Mouse (Mus musculus): ENCODE results near the gene Magi1.

Gene Magi1

DNA sequence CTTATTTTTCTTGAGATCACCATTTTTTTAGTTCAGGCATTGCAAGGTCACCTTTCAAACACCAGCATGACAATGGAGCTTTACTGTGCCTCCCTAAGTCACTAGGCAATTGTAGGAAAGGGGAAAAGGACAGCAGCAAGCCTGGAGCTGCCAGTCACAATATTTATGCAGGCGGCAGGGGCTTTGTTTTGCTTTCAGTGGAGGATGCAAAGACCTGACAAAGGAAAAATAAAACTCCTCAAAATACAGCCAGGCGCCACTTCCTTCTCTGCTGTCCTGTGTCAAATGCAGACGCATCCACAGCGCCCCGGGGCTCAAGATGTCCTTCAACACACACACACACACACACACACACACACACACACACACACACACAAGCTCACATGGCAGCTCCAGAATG, 77.8 kb downstream of the Magi1 start:
- no peak for DNase-seq (ENCODE audit: extremely low read depth, insufficient read length, low spot score)

DNA sequence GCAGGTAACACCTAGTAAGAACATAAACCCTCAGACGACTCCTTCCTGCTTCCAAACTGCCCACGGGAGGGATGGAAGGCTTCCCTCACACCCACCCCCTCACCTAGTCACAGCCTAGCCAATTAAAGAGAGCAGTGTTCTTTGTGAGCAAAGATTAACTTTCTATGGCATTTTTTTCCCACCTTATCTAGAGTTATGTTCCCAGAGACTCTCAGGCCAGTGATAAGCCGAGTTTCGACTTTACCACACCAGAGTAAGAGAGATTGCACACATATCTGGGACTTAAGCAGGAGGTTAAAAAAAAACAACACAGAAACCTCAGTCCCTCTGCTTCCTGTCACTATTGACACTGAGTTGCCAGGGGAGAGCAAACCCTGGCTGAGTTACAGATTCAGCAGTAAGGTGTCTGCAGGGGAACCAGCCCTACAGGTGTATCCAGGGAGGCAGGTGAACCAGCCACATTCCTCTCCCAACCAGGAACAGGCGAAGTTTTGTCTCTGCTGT, 80.0 kb downstream of the Magi1 start:
- no peak for DNase-seq (ENCODE audit: extremely low read depth, insufficient read length, low spot score)

DNA sequence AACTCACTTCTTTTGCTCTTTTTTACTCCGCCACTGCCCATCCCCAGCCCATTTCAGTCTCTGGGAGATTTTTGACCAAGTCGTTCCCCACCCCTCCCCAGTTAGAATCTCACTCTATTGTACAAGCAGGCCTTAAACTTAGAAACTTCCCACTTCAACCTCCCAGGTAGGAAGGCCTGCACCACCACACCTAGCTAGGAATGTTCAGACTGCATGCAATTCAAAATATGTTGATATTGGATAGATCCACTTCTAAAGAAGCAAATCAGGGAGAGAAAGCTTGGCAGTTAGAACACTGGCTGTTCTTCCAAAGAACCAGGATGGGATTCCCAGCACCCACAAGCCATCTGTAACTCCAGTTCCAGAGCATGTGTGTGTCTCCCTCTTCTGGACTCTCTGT, 81.8 kb downstream of the Magi1 start:
- no peak for DNase-seq (ENCODE audit: extremely low read depth, insufficient read length, low spot score)

- no peak for DNase-seq (ENCODE audit: extremely low read depth, insufficient read length, low spot score)
Observed at GRCm38 (mm10) chr6:94200910-94201309, 82.8 kb downstream of the Magi1 start.

DNA sequence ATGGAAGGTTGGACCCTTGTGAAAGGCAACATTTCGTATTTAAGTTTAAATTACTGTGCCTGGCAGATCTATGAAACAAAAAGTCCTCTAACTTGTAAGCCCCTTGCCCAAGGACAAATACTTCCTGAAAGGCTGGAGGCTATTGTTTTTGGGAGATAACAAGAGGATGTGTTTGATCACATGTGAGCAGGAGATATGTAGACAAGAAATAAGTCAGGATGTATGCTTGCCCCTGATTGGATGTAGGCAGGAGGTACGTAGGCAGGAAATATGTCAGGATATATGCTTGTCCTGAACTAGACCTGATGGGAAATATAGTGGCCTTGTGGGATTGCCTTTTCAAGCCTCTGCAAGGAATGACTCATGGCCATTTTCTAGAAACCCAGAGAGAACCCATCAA, 84.0 kb downstream of the Magi1 start:
- no peak for DNase-seq (ENCODE audit: extremely low read depth, insufficient read length, low spot score)

DNA sequence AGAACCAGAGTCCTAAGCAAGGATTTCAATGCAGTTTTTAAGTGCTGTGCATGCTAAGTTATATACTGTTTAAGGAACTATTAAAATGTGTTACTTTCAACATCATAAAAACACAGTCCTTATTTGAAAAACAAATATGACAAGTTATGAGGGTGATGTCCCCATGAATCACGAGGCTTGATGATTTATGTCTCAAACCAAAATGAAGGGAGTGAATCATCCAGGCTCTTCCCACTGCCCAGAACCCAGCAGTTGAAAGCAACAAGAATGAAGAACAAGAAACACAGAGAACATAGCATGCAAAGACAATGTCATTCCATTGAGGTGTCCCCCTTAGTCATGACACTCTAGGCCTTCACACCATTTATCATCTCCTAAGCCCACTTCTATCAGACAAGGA, 85.9 kb downstream of the Magi1 start:
- DNase-seq (ENCODE audit: extremely low read depth, insufficient read length, low spot score) = peak; percentile 19

DNA sequence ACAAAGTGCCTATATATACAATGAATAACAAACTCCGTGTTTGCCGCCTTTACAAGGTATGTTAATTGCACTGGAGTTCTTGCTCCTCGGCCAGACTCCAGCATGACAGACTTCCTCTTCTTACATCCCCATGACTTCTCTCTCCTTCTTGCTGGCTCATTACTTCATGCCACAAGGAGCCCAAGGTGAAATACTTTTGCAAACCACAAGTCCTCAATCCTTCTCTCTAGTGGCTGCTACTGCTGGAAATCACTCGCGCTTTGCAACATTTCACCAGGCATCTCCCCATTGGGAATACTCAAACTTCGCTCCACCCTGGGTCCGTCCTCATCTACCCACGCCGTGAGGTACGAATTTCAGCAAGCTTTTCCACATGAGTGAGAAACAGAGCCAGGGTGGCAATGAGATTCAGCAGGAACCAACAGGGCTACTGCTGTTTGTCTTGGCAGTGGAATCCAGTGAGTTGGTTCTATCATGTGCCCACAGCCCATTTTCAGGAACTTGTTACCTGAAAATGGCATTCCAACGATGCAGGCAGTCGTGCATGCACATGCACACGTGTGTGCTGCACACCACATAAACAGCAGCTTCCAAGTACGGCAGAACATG, 88.3 kb downstream of the Magi1 start:
- peak; percentile 66 for DNase-seq (ENCODE audit: extremely low read depth, insufficient read length, low spot score)

DNA sequence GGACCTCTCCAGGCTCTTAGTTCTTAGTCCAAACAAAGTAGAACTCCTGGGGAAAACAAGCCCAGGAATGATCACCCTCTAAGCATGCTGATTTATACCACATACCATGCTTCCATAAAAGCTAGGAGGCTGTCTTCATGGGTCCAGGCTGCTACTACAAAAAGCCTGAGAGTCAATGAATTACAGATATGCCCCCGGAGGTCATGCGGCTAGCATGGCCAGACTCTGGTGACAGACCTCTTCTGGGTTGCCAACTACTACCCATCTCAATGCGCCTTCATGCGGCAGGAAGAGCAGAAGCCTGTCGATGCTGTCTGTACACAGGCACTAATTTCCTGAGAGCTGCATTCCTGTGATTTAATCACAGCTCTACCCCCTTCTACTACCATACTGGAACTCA, 92.9 kb downstream of the Magi1 start:
- no peak for DNase-seq (ENCODE audit: extremely low read depth, insufficient read length, low spot score)

- DNase-seq (ENCODE audit: extremely low read depth, insufficient read length, low spot score) = no peak
Observed at GRCm38 (mm10) chr6:94189379-94189778, 94.3 kb downstream of the Magi1 start.

- DNase-seq (ENCODE audit: extremely low read depth, insufficient read length, low spot score) = peak; percentile 37
Observed at GRCm38 (mm10) chr6:94186628-94187319, 96.9 kb downstream of the Magi1 start.

- no peak for DNase-seq (ENCODE audit: extremely low read depth, insufficient read length, low spot score)
Observed at GRCm38 (mm10) chr6:94184268-94184667, 99.4 kb downstream of the Magi1 start.

DNA sequence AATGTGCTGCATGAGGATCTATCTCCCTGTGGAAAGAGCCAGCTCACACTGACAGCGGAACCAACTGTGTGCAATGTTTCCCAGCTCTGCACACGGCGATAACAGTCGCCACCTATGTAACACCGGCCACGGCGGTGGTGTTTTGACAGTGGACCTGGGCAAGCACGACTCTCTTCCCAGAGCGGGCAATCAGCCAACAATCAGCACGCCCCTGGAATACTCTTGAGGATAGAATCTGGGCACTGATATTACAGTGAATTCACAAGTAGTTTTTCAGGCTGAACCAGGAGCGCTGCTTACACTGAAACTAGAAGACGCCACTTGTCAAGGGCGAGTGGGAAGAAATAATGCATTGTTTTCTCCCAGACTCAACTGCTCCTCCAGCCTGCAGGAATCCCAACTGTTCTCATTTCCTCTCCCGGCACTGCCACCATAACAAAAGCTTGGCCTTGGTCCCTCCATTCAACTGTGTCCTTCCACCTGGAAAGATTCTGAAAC, 100.3 kb downstream of the Magi1 start:
- DNase-seq (ENCODE audit: extremely low read depth, insufficient read length, low spot score) = no peak

DNA sequence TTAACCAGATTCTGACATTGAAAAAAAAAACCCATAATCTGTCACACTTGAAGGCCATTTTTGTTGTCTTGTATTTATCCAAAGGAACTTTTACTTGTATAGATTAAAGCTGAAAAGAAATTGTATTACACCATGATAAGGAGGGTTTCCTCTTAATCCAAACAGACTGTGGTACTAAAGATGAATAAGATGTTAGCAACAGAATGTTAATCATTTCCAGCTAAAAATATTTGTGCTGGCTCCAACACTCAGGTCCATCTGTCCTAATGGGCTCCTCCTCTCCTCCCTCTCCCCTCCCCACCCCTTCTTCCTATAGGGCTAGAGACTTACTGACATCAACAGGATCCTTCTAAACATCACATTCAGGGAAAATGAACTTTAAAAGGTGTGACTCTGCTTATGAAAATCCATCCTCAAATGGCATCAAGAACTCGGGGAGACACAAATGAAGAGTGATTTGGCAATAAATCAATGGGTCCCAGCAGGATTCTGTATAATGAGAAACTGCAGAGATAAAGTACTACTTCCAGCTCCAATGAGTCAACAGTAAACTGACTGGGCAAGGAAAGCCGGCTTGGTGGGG, 102.0 kb downstream of the Magi1 start:
- DNase-seq (ENCODE audit: extremely low read depth, insufficient read length, low spot score) = no peak

DNA sequence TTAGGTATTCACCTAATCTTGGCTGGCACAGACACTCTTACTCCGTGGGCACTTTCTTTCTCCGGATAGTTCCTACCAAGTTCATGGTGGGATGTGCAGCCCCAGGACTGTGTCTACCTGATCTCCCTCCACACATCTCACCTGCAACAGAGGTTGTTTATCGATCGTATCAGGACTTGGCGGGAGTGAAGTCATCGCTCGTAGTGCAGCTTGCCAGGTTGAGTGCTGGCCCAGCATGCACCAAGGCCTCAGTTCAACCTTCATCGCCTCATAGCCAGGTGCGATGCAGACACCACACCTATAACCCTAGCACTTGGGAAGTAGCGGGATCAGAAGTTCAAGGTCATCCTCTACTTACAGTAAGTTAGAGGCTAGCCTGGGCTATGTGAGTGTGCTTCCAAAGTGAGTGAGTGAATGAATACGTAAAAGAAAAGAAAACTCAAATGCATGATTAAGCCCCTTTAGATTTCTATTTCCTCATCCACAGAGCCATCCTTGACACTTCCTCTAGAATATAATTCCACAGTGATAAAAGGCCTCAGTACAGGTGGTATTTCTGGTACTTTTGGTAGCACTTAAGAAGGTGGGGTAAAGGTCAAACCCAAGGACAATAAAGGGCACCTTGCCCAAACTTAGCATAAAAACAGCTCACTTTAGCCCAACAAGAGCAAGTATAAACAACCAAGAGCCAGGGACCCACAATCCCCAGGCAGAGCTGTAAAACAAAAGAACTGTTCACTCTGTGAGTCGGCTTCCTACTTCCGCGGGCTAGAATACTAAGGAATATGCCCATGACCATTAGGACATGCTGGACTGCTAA, 103.2 kb downstream of the Magi1 start:
- no peak for DNase-seq (ENCODE audit: extremely low read depth, insufficient read length, low spot score)

- DNase-seq (ENCODE audit: extremely low read depth, insufficient read length, low spot score) = no peak
Observed at GRCm38 (mm10) chr6:94177559-94177958, 106.2 kb downstream of the Magi1 start.

GRCm38 (mm10) chr6:94176705-94177104, 107.0 kb downstream of the Magi1 start:
- no peak for DNase-seq (ENCODE audit: extremely low read depth, insufficient read length, low spot score)

DNA sequence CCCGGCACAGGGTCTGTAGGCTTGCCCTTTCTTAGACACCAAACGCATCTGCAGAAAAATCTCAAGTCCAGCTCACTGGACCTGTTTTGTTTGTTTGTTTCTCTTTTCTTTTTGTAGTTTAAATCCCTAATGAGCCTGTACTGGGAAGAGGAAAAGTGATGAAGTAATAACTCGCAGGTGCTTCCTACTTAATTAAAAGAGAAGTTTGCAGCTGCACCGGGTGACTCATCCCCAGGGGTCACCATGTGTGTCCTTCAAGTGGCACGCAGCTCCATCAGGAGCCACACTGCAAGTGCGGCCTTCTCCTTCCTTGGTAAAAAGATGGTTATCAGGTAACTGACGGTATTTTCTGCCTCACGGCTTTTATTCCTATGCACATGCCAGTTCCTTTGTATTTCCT, 112.5 kb downstream of the Magi1 start:
- no peak for DNase-seq (ENCODE audit: extremely low read depth, insufficient read length, low spot score)

DNA sequence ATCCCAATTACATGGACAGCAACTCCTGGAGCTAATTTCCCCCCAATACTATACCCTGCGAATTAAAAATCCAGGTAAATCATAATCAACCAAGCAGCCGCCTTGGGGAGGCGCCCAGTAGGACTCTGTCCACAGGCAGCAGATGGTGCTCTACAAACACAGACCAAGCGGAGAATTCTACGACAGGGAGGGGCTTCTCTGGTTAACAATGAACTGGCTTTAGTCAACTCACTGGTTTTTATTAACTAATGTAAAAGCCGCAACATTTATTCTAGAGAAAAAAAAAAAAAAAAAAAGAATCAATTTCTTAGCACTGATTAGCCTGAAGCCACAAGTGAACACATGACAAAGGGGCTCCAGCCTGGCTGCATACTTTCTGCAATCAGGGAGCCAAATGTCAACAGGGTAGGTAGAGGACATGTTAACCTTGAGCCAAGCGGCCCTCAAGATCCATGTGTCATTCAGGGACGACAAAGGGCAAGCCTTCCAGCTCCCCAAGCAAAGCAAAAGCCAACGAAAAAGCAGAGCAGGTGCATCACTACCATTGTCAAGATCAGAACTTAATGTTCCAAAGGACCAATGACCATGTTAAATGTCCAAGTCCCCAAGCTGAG, 114.0 kb downstream of the Magi1 start:
- DNase-seq (ENCODE audit: extremely low read depth, insufficient read length, low spot score) = no peak

- DNase-seq (ENCODE audit: extremely low read depth, insufficient read length, low spot score) = peak; percentile 55
Observed at GRCm38 (mm10) chr6:94165951-94166350, 117.8 kb downstream of the Magi1 start.

DNA sequence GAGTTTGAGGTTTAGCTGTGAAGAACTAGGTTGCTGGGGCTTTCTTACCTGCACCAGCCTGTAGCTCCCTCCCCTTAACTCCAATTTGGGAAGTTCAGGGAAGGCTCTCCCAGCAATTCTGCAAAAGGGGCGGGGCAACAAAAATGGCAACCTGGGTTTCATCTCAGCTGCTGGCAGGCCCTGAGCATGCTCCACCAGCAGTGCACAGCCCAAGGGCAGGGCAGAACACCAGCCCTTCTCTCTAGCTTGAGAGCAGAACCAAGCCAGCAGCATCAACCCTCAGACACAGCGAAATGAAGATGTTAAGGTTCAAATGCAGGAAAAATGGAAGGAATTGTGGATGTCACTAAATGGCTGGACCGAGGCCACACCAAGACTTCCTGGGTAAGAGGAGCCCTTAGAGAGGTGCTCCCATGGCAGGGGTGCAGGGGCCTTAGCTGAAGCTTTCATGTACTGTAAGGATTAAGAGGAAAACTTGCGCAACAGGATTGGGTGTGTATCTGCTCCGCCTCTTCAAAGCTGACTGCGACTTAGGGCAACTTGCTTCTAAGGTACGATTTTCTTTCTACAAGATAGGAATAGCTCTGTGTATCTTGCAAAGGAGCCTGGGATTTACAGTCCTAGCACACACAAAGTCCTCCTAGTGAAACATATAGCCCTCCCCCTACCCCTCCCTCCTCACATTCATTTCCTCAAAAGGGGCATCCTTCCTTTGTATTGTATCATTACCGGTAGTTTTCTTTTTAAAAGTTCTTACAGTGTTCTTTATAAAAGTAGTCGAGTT, 118.8 kb downstream of the Magi1 start:
- DNase-seq (ENCODE audit: extremely low read depth, insufficient read length, low spot score) = no peak

Data from 3134 (cell line).